Mouse (Mus musculus) thymus, adult 2 months (tissue): ENCODE measurements around the gene Phex.

Experiments
- CTCF ChIP-seq: fragments of 200-500 bp; IDR thresholded peaks from 2 replicates; pipeline ENCODE4 v1.5.1; 2012; ENCODE audit warnings: mild to moderate bottlenecking, control low read depth, low read length, moderate library complexity, borderline replicate concordance; ENCODE audit not compliant: control insufficient read depth, poor library complexity, insufficient read depth; ENCODE audit errors: extremely low read depth
- POLR2A ChIP-seq: fragments of 200-500 bp; IDR thresholded peaks from 2 replicates; pipeline ENCODE4 v1.6.1; 2012; ENCODE audit warnings: mild to moderate bottlenecking, low read length, control low read depth, moderate library complexity; ENCODE audit not compliant: control insufficient read depth, poor library complexity, insufficient read depth; ENCODE audit errors: extremely low read depth

DNA sequence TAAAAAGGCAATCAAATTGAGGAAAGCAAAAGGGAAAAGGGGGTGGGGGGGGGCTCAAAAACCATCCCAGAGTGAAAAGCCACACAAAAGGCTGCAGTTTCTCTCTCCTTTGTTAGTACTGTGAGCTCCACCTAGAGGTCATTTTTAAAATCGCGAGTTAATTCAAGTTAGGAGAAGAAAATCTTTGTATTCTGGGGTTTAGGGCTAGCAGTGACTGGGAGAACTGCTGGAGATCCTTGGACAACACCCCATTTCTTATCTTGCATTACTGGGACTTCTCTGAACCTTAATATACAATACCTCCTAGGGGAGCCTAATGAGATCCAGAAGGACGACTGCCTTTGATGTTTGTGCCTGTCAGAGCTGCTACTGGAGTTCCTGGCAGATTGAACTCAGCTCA, 107.7 kb downstream of the Phex start:
- TF ChIP-seq POLR2A (no peak), CTCF (no peak)
